Mouse (Mus musculus) forebrain, embryonic 10.5 days (tissue): Measurements from ENCODE around the gene Nrbf2. TPM values are rescaled to one million over a fixed set of nuclear protein-coding genes. Genes with fewer than 3 reads are reported as not detected.

Source experiments
- DNase-seq: peaks from one replicate; pipeline ENCODE4 v3.0.0-alpha.2; 2017; ENCODE audit warnings: low spot score; ENCODE audit errors: extremely low spot score
- H3K27ac ChIP-seq: fragments of 300-500 bp; sonication (generic); 2 replicates; pipeline ENCODE4 v1.5.1; 2016; ENCODE audit warnings: mild to moderate bottlenecking
- H3K27me3 ChIP-seq: fragments of 300-500 bp; sonication (generic); 2 replicates; pipeline ENCODE4 v1.6.1; 2016; ENCODE audit warnings: mild to moderate bottlenecking; ENCODE audit not compliant: poor library complexity, severe bottlenecking
- H3K36me3 ChIP-seq: fragments of 300-500 bp; sonication (generic); replicated peaks from 2 replicates; pipeline ENCODE4 v1.6.1; 2016; ENCODE audit warnings: mild to moderate bottlenecking, moderate library complexity
- H3K4me1 ChIP-seq: fragments of 300-500 bp; sonication (generic); 2 replicates; pipeline ENCODE4 v1.6.1; 2016
- H3K4me3 ChIP-seq: fragments of 300-500 bp; sonication (generic); 2 replicates; pipeline ENCODE4 v1.5.1; 2016; ENCODE audit warnings: mild to moderate bottlenecking, moderate library complexity
- H3K9me3 ChIP-seq: fragments of 300-500 bp; sonication (generic); 2 replicates; pipeline ENCODE4 v1.6.1; 2016; ENCODE audit warnings: mild to moderate bottlenecking, moderate library complexity
- WGBS: fragments of 180-500 bp; shearing (Covaris S2); methylation state at CpG from one replicate; pipeline ENCODE4 v1.1.7; 2016; 5-methylcytosine and 5-hydroxymethylcytosine counted together
- polyA plus RNA-seq: library from polyadenylated mRNA; unstranded; fragments of >200 nt; fragmentation: Nextera tagmentation; extraction: Ambion mirVana; gene quantifications from 2 replicates; pipeline ENCODE4 v1.2.1, GENCODE M21; 2016

The Nrbf2 gene
- polyA plus RNA-seq, 1 experiment from 2014 or later, result 35.9 TPM

- Histone ChIP-seq H3K27me3 (no peaks in the 10 kb centered on the region), H3K4me3 (no peak overlapping the region), H3K36me3 (peaks cover 83% of the 10 kb centered on the region), H3K4me1 (no peaks in the 10 kb centered on the region), H3K27ac (no peak overlapping the region), H3K9me3 (no peaks in the 10 kb centered on the region)
- DNase-seq, result no peak
- 92% methylated on average over 6 of the region's 6 CpGs for WGBS
These were observed 59.6 kb downstream of the Nrbf2 start for GRCm38 (mm10) chr10:67225528-67225927.

DNA sequence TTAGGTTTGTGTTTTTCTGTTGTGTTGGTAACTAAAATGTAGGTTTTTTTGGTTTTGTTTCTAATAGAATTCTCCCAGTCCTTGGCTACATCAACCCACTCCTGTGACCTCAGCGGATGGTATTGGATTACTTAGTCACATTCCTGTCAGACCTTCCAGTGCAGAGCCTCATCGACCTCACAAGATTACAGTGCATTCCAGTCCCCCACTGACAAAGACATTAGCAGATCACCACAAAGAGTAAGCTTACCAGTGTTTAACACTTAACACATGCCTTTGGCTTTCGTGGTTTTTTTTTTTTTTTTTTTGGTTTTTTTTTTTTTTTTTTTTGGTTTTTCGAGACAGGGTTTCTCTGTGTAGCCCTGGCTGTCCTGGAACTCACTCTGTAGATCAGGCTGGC, 61.2 kb downstream of the Nrbf2 start:
- H3K9me3 ChIP-seq, result no peaks in the 10 kb centered on the region
- no peak for DNase-seq
- WGBS, result 79% methylated on average over 3 of the region's 4 CpGs
- H3K4me1 ChIP-seq, result no peaks in the 10 kb centered on the region
- H3K27ac ChIP-seq, result no peak overlapping the region
- H3K4me3 ChIP-seq, result no peak overlapping the region
- H3K27me3 ChIP-seq, result no peaks in the 10 kb centered on the region
- H3K36me3 ChIP-seq, result peaks cover 84% of the 10 kb centered on the region

DNA sequence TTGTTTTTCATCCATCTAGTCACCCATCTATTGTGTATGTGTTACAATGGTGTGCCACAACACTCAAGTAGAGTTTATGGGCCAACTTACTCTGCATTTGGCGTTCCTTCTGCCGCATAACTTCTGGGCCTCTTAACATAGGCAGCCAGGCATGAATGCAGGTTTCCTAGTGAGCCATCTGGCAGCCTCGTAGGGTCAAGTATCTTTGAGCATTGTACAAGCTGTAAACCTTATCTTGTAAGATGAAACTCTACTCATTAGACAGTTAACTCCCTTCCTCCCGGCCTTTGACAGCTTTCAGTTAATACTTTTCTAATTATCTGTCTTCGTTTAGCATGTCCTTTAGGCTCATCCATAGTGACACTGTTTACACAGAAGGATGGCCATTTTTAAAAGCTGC, 63.8 kb downstream of the Nrbf2 start:
- no peaks in the 10 kb centered on the region for H3K27me3 ChIP-seq
- WGBS, result 72% methylated on average over 5 of the region's 5 CpGs

DNA sequence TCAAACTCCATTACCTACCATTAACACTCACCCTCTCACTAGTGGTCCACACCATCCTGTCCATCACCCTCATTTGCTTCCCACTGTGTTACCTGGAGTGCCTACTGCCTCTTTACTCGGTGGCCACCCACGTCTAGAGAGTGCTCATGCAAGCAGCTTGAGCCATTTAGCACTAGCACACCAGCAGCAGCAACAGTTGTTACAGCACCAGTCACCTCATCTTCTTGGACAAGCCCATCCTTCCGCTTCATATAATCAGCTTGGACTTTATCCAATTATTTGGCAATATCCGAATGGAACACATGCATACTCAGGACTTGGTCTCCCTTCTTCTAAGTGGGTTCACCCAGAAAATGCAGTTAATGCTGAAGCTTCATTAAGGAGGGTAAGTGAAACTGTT, 64.9 kb downstream of the Nrbf2 start:
- no peak for DNase-seq
- H3K27me3 ChIP-seq, result no peaks in the 10 kb centered on the region
- WGBS, result 95% methylated on average over 4 of the region's 4 CpGs
- H3K36me3 ChIP-seq, result peaks cover 67% of the 10 kb centered on the region
- H3K4me3 ChIP-seq, result no peak overlapping the region
- H3K27ac ChIP-seq, result no peak overlapping the region
- no peaks in the 10 kb centered on the region for H3K4me1 ChIP-seq
- H3K9me3 ChIP-seq, result no peaks in the 10 kb centered on the region

More for the DNA sequence above, 63.8 kb downstream of the Nrbf2 start:
- no peaks in the 10 kb centered on the region for H3K4me1 ChIP-seq
- H3K27ac ChIP-seq, result no peak overlapping the region
- no peak for DNase-seq
- no peak overlapping the region for H3K4me3 ChIP-seq
- no peaks in the 10 kb centered on the region for H3K9me3 ChIP-seq
- peaks cover 78% of the 10 kb centered on the region for H3K36me3 ChIP-seq

DNA sequence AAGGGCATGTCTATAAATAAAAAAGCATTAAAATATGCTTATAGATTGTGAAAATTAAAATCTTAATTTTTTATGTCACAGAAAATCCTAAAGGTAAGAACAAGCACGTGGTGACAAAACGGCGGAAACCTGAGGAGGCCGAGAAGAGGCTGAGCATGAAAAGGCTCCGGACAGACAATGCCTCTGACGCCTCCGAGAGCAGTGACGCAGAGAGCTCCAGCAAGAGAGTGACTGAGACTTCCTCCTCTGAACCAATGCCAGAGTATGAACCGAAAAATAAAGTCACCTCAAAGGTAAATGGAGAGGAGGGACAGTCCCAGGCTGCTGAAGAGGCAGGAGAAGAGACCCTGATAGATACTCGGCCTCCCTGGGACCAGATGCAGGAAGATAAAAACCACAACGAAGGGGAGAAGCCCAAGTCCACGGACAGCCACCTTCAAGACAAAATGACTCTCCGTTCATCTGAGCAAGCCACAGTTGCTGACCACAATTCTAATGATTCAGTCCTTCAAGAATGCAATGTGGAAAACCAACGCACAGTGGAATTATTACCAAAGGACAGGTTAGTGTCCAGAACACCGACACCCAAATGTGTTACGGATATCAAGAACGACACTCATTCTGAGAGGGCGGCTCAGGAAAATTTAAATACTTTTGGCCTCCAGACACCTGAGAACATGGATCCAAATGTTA, 66.1 kb downstream of the Nrbf2 start:
- no peak for DNase-seq
- Histone ChIP-seq H3K27ac (no peak overlapping the region), H3K4me1 (0 out of 2 replicates have a peak, but pooled peaks cover 2% of the 10 kb centered on the region), H3K4me3 (no peak overlapping the region), H3K27me3 (no peaks in the 10 kb centered on the region), H3K36me3 (peaks cover 56% of the 10 kb centered on the region), H3K9me3 (no peaks in the 10 kb centered on the region)
- WGBS, result 95% methylated on average over 18 of the region's 18 CpGs

DNA sequence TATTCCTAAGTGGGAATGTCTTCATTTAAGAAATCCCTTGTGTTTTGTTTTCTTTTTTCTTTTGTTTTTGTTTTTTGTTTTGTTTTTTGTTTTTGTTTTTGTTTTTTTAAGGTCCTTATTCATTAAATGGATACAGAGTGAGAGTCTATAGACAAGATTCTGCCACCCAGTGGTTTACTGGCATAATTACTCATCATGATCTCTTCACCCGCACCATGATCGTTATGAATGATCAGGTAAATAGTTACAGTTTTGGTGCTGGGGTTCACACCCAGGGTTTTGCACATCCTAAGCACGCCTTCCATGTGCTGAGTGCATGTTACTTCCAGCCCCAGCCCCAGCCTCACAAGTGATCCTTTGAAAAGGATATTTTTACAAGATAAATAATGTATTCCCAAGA, 68.2 kb downstream of the Nrbf2 start:
- Histone ChIP-seq H3K4me3 (no peak overlapping the region), H3K9me3 (no peaks in the 10 kb centered on the region), H3K4me1 (peaks cover 9% of the 10 kb centered on the region), H3K27ac (no peak overlapping the region), H3K27me3 (no peaks in the 10 kb centered on the region), H3K36me3 (peaks cover 43% of the 10 kb centered on the region)
- WGBS, result 89% methylated on average over 3 of the region's 3 CpGs
- no peak for DNase-seq

Other genes with a start within 250 kb of the Nrbf2 start
- 29.7 and 30.6 TPM in 2 replicates for gene Jmjd1c, start 189.2 kb downstream of the Nrbf2 start, polyA plus RNA-seq
- gene Reep3, start 188.4 kb downstream of the Nrbf2 start, polyA plus RNA-seq, result 30.9 and 32.7 TPM in 2 replicates